Mouse (Mus musculus): Measurements from ENCODE around the gene Polr2l.

- TF ChIP-seq CTCF (conservative IDR thresholded peaks at IDR 0.05; ENCODE audit: low read length) (no peak), NANOG (IDR thresholded peaks at IDR 0.05; ENCODE audit: borderline replicate concordance, low read length) (no peak), POU5F1 (IDR thresholded peaks at IDR 0.05; ENCODE audit: borderline replicate concordance, low read length) (no peak)
Measured at GRCm38 (mm10) chr7:141476981-141477370, 2.0 kb upstream of the Polr2l start.
